Mouse (Mus musculus) skeletal muscle tissue, adult 2 months (tissue): ENCODE measurements around the gene Ap3s2.

Experiments
- DNase-seq: peaks from one replicate; pipeline ENCODE4 v3.0.0-alpha.2; 2012; ENCODE audit warnings: low read depth, low spot score

Gene Ap3s2

DNA sequence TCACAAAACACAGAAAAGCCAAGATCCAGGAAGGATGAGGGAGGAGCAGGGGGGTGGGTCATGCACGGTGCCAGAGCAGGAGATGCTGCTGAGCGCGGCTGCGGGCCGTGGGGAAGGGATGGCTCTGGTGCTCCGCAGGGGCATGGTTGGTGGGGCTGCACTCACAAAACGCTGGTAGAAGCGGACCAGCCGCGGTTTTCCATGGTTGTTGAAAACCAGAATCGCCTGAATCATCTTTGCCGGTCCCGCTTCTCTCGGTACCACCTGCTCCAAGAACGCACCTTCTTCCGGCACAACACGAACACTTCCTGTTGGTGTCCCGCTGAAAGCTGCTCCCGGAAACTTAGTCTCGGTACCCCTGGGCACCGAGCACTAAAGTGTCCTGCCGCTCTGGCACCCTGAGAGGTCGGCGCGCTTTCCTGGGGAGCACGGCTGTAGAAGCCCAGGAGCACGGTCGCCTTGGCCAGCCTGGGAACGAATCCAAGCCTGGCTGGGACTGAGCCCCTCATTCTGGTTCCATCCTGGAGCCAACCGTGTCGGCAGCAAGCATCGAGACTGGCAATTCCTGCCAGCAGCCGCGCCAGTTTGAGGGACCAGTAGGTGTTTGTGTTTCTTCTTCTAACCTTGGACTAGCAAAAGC, at the start of gene Ap3s2:
TSS of gene Ap3s2 (minus strand) at position 306 of the 640 bp plus-strand sequence.
- DNase-seq = peak; percentile 81

DNA sequence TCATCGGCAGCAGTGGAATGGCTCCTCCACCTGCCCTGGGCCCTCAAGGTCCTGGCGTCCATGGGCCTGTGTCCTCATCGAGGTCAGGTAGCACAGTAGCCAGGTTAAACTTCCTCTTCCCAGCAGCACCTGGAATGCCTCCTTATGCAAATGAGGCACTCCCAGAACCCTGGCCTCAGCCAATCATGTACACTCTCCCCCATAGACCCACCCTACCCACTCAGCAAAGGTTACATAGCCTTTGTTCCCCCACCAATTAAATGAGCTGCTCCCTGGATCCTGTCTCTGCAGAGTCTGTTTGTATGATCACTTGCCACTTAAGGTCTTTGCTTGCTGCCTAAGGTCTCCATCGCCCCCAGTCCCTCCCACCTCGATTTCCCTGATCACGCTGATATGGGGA, 47.9 kb upstream of the Ap3s2 start:
- DNase-seq = no peak

GRCm38 (mm10) chr7:79961600-79961999, 41.2 kb upstream of the Ap3s2 start:
- DNase-seq = no peak

GRCm38 (mm10) chr7:79956131-79956530, 35.7 kb upstream of the Ap3s2 start:
- no peak for DNase-seq

DNA sequence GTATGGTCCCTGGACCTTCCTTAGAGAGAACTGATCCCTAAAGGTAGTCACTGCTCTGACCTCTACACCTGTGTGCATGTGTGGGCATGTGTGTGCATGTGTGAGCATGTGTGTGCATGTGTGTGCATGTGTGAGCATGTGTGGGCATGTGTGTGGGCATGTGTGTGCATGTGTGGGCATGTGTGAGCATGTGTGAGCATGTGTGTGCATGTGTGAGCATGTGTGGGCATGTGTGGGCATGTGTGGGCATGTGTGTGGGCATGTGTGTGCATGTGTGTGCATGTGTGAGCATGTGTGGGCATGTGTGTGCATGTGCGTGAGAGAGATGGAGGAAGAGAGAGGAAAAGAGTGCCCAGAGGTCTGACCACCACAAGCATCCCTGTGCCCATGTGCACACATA, 34.4 kb upstream of the Ap3s2 start:
- DNase-seq = no peak

DNA sequence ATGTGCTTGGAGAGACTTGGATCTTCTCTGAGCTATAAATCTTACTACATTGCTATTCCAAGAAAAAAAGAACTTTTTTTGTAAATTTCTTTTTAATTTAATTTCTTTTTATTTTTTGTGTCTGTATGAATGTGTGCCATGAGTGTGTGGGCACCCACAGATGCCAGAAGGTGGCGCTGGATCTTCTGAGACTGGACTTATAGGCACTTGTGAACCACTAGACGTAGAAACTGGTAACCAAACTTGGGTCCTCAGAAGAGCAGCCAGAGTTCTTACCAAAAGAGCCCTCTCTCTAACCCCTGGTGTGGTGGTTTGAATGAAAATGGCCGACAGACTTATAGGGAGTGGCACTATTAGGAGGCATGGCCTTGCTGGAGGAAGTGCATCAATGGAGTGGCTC, 30.6 kb upstream of the Ap3s2 start:
- no peak for DNase-seq

DNA sequence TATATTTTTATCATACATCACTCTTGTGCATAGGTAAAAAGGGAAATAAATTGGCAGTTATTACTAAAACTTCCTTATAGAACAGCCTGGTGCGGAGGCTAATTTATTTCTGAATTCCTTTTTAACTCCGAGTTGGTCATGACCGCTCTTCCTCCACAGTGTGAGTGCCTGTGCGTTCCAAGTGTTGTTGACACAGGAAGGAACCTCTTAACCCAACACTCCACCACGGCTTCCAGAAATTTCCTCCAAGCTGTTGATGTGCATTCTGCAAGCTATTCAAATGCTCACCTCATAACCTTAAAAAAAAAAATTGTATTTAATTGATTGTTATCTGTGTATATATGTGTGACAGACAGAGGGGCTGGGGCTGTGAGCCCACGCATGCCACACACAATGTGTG, 29.8 kb upstream of the Ap3s2 start:
- DNase-seq = no peak

DNA sequence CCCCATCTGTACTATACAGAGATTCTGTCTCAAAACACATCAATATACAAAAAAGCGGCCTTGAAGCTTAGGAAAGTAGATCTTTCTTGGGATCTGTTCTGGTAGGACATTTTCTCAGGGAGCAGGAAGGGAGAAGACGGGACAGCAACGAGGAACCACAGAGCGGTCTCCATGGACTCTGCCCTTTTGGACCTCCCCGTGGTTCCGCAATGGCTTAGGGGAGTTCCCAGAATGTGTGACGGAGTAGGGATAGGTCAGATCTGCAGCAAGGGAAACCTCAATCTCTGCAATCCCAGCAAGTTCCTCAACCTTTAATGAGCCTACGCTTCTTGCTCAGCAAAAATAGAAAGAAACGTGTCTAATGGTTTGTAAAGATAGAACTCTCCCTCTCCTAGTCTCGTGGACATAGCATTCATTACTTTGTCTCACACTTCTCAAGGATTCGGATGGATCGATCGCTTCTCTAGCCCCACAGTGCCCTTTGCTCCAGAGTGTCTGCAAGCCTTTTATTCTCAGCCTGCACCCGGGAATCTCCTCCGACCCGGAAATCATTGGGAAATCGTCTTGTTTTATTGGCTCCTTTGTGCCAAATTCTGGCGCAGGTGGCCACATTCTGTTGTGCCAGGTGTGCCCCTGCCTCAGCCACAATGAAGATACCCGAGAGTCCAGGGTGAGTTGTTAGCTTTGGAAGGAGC, 15.2 kb upstream of the Ap3s2 start:
- peak; percentile 60 for DNase-seq

DNA sequence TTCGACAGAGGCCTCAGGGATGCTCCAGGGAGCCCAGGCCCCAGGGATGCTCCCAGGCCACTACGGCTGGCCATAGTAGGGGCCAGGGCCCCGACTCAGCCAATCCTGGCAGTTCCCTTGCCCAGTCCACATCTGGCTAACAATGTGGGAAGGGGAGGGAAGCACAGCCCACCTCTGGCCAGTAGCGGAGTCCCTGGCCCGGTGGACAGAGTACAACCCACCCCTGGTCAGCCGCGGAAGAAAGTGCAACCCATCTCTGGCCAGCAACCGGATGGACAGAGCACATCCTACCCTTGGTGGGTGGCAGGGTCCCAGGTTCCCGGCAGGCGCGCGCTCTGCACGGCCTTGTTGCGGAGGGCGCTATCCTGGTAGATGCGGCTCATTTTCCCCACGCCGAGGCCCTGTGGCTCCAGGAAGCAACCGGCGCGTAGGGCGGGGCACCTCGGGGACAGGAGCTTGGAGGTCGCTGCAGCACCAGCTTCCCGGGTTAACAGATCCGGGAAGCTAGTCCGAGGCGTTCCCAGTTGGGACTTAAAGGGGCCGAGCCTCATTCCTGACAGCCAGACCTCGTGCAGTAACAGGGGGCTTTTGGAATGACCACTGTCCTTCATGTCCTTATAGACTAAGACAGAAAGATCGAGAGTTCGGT, 14.5 kb upstream of the Ap3s2 start, which contains the start of gene Arpin:
TSS of gene Arpin (minus strand) at position 498 of the 649 bp plus-strand sequence.
- peak; percentile 71 for DNase-seq

DNA sequence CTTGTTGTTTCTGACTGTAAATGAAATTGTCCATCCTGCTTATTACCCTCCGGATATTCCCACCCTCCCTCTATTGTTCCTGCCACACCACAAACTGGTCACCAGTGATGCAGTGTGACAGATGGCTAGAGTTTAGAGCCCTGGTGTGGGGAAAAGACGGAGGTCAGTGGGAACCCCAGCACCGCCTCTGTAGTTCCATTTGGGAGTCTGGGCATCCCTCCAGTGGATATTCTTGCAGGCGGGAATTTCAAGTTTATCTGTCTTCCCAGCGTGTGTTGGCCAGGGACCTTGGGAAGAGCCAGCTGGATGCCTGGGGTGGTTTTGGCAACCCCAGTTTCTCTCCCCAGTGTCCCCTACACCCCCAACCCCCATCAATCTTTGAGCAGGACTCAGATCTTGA, 14.0 kb upstream of the Ap3s2 start:
- DNase-seq = no peak

DNA sequence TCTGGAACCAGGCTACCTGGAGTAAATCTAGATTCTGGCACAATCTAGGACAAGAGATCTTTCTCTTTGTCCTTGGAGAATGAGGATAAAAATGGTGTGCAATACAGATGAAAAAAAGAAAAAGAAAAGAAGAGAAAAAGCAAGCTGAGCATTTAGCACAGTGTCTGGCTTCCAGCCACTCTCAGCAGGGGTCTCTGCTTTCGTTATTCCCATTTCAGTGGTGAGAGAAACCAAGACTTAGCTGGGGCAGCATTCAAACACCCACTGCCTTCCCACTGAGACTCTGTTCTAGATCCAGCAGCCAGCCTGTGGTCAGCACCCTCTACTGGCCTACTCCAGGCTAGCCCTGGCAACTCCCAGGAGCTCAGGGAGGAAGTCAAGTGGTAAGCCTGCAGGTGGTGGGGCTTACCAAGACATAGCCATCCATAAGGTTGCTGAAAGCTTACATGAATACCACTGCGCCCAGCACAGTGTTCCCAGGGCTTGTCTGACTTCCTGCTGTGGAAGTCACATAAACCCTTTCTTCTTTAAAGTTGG, 8.1 kb upstream of the Ap3s2 start:
- no peak for DNase-seq

GRCm38 (mm10) chr7:79914556-79914955, 5.9 kb downstream of the Ap3s2 start:
- DNase-seq = peak; percentile 44

DNA sequence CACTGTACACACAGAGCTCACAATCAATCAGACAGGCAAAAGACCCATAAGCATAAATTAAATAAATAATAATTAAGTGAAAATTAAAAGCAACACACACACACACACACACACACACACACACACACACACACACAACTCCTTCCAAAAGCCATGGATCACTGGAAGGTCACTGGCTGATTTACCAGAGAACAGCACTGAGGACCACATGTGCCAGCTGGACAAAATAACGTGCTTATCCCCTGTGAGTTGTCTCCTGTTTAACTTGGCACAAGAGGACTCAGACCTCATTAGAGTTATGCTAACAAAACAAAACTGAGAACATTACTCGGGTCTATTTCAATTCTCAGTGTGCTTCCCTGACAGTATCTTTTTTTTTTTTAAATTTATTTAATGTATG, 13.1 kb downstream of the Ap3s2 start:
- DNase-seq = peak; percentile 64

- DNase-seq = no peak
Measured at GRCm38 (mm10) chr7:79906914-79907313, 13.5 kb downstream of the Ap3s2 start.

- DNase-seq = no peak
Measured at GRCm38 (mm10) chr7:79905193-79905592, 15.3 kb downstream of the Ap3s2 start.

GRCm38 (mm10) chr7:79903160-79903792, 17.2 kb downstream of the Ap3s2 start:
- no peak for DNase-seq

DNA sequence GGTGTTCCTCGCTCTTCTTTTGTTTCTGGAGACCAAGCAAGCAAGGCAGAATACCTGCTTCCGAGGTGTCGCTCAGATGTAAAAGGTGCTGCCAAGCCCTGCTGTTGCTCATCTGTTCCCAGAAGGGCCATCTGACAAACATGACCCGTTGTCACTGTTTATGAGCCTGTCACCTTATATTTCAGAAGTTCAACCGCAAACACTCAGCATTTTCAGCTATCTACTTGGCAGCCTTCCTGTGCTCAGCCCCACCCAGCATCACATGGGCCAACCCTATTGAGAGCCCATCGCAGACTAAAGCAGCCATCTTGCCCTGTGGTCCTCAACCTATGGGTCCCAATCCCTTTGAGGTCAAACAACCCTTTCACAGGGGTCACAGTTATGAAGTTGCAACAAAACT, 19.7 kb downstream of the Ap3s2 start:
- DNase-seq = no peak

GRCm38 (mm10) chr7:79895225-79895624, 25.2 kb downstream of the Ap3s2 start:
- no peak for DNase-seq

DNA sequence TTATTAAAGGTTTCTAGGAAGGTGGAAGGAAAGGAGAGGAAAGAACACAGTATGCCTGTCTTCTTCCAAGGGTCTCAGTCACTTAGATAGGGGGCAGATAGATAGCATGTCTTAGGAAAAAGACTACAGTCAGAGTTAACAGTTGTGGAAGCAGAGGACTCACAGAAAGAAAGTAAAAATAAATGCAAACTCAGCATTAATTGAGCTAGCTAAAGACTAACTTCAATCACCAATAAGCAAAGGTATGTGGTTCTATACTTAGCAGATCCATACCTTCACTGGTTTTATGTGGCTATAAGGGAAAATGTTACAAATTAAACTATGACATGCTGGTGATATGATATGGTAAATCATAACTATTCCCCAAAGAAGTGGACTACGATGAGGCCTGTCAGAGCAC, 25.7 kb downstream of the Ap3s2 start:
- DNase-seq = no peak

- DNase-seq = peak; percentile 60
Measured at GRCm38 (mm10) chr7:79892576-79893428, 27.6 kb downstream of the Ap3s2 start.
